Mouse (Mus musculus) ES-E14 (cell line): ENCODE results near the gene Notch2. TPM values are rescaled to one million over a fixed set of nuclear protein-coding genes. Genes with fewer than 3 reads are reported as not detected.

ENCODE experiments used
- DNase-seq: peaks from one replicate; pipeline ENCODE4 v3.0.0-alpha.2; 2013; ENCODE audit warnings: low read depth, low spot score
- H3K27ac ChIP-seq: 2 replicates; pipeline ENCODE4 v1.5.1; 2012; ENCODE audit warnings: low read depth, mild to moderate bottlenecking, low read length, moderate library complexity, mixed read lengths; ENCODE audit not compliant: poor library complexity, insufficient read depth, severe bottlenecking
- H3K36me3 ChIP-seq: 2 replicates; pipeline ENCODE4 v1.6.1; 2012; ENCODE audit warnings: mild to moderate bottlenecking, low read length, moderate library complexity, mixed read lengths; ENCODE audit not compliant: control insufficient read depth, poor library complexity, insufficient read depth, severe bottlenecking
- H3K4me1 ChIP-seq, 2 experiments: fragments of 150-350 bp in 1 of 2; sonication (generic) in 1 of 2; 2 replicates each; pipeline ENCODE4 v1.6.1; 2012; ENCODE audit warnings: low read length in 2 of 2, mild to moderate bottlenecking in 1 of 2, mixed read lengths in 1 of 2; ENCODE audit not compliant: control insufficient read depth in 2 of 2, insufficient read depth in 2 of 2, poor library complexity in 1 of 2
- H3K4me3 ChIP-seq, 2 experiments: fragments of 150-350 bp in 1 of 2; sonication (generic) in 1 of 2; 2 replicates each; pipeline ENCODE4 v1.5.1; 2012; ENCODE audit warnings: low read length in 2 of 2, low read depth in 1 of 2, mild to moderate bottlenecking in 1 of 2, mixed read lengths in 1 of 2; ENCODE audit not compliant: insufficient read depth in 1 of 2, poor library complexity in 1 of 2, severe bottlenecking in 1 of 2
- H3K9ac ChIP-seq: 2 replicates; pipeline ENCODE4 v1.6.1; 2012; ENCODE audit warnings: low read depth, mild to moderate bottlenecking, low read length, mixed read lengths; ENCODE audit not compliant: poor library complexity, insufficient read depth, severe bottlenecking
- H3K9me3 ChIP-seq: fragments of 150-350 bp; sonication (generic); 2 replicates; pipeline ENCODE4 v1.6.1; 2012; ENCODE audit warnings: low read depth, mild to moderate bottlenecking, low read length; ENCODE audit not compliant: control insufficient read depth, insufficient read depth
- CHD2 ChIP-seq: IDR thresholded peaks from 2 replicates; pipeline ENCODE4 v1.6.1; 2014; ENCODE audit warnings: mild to moderate bottlenecking, low read depth, low read length, inconsistent platforms
- HCFC1 ChIP-seq: IDR thresholded peaks from 2 replicates; pipeline ENCODE4 v1.6.1; 2012; ENCODE audit warnings: low read length, inconsistent platforms, borderline replicate concordance; ENCODE audit not compliant: insufficient read depth
- MAFK ChIP-seq: IDR thresholded peaks from 2 replicates; pipeline ENCODE4 v1.6.1; 2014; ENCODE audit warnings: mild to moderate bottlenecking, low read depth, low read length, inconsistent platforms; ENCODE audit not compliant: insufficient read depth
- ZC3H11A ChIP-seq: IDR thresholded peaks from 2 replicates; pipeline ENCODE4 v1.6.1; 2012; ENCODE audit warnings: low read depth, mild to moderate bottlenecking, inconsistent platforms, low read length, borderline replicate concordance
- ZNF384 ChIP-seq: IDR thresholded peaks from 2 replicates; pipeline ENCODE4 v1.6.1; 2012; ENCODE audit warnings: low read depth, low read length, inconsistent platforms
- in situ Hi-C, 2 experiments: fragments of 600-800 bp; cut with MboI; formaldehyde crosslinking; loops; one replicate each; pipeline ENCODE4 v1.15.1; 2025; ENCODE audit warnings: low sequenced_read_pairs in 2 of 2, inconsistent platforms in 1 of 2; ENCODE audit not compliant: unreplicated experiment in 2 of 2
- total RNA-seq: library from RNA; depleted of rRNA; stranded (reverse); fragments of 300-350 nt; gene quantifications from 2 replicates; pipeline ENCODE4 v1.2.3, GENCODE M21; 2012

Notch2 gene
- total RNA-seq, 1 experiment: 41.5 TPM

- TF ChIP-seq CHD2 (no peak), ZC3H11A (no peak), MAFK (no peak), ZNF384 (no peak), HCFC1 (no peak)
- Histone ChIP-seq H3K27ac (no peak overlapping the region), H3K4me3 (no peak overlapping the region), H3K9me3 (no peaks in the 10 kb centered on the region), H3K4me1 (no peaks in the 10 kb centered on the region), H3K36me3 (no peaks in the 10 kb centered on the region), H3K9ac (no peak overlapping the region)
- DNase-seq: no peak
- in situ Hi-C loops: no loop called here
These were observed 28.3 kb upstream of the Notch2 start for GRCm38 (mm10) chr3:97984870-97985506.

- no peak overlapping the region for H3K9ac ChIP-seq
- TF ChIP-seq HCFC1 (no peak), ZNF384 (no peak), CHD2 (no peak), ZC3H11A (no peak), MAFK (no peak)
- no peak overlapping the region for H3K27ac ChIP-seq
- in situ Hi-C loops: no loop called here
- H3K36me3 ChIP-seq: no peaks in the 10 kb centered on the region
- DNase-seq: no peak
- H3K4me1 ChIP-seq: no peaks in the 10 kb centered on the region
- no peaks in the 10 kb centered on the region for H3K9me3 ChIP-seq
- H3K4me3 ChIP-seq: no peak overlapping the region
These were observed 27.6 kb upstream of the Notch2 start for GRCm38 (mm10) chr3:97985691-97986090.

- no peak overlapping the region for H3K9ac ChIP-seq
- in situ Hi-C loops: no loop called here
- TF ChIP-seq ZNF384 (no peak), CHD2 (no peak), HCFC1 (no peak), MAFK (no peak), ZC3H11A (no peak)
- no peaks in the 10 kb centered on the region for H3K36me3 ChIP-seq
- no peak overlapping the region for H3K27ac ChIP-seq
- no peaks in the 10 kb centered on the region for H3K9me3 ChIP-seq
- H3K4me3 ChIP-seq: no peak overlapping the region
- no peaks in the 10 kb centered on the region for H3K4me1 ChIP-seq
- no peak for DNase-seq
These were observed 26.2 kb upstream of the Notch2 start for GRCm38 (mm10) chr3:97987153-97987552.

DNA sequence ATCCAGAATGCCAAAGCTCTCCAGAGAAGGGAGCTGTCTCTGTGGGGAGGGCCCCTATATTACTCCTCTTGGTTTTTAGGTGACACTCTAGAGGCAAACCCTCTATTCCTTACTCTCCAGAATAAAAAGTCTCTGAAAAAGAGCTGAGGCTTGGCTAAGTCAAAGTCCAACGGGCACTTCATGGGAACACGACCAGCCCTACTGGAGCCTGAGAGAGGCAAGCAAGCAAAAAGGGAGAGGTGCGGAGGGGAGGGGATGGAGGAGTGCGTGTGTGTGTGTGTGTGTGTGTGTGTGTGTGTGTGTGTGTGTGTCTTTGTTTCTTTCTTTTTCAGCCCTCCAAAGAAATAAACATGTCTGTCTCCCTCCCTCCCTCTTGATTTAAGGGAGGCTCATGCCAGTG lies 24.6 kb upstream of the Notch2 start:
- TF ChIP-seq ZC3H11A: no peak
- no peak for TF ChIP-seq MAFK
- no peak for TF ChIP-seq ZNF384
- TF ChIP-seq CHD2: no peak
- TF ChIP-seq HCFC1: no peak
- Histone ChIP-seq H3K9me3 (no peaks in the 10 kb centered on the region), H3K9ac (no peak overlapping the region), H3K27ac (no peak overlapping the region), H3K36me3 (no peaks in the 10 kb centered on the region), H3K4me1 (no peaks in the 10 kb centered on the region), H3K4me3 (no peak overlapping the region)
- DNase-seq: no peak
- in situ Hi-C loops: no loop called here

GRCm38 (mm10) chr3:97990576-97990975 lies 22.8 kb upstream of the Notch2 start:
- no peak for DNase-seq
- in situ Hi-C loops: no loop called here

More at GRCm38 (mm10) chr3:97990576-97990975, 22.8 kb upstream of the Notch2 start:
- Histone ChIP-seq H3K4me3 (no peak overlapping the region), H3K9ac (no peak overlapping the region), H3K9me3 (no peaks in the 10 kb centered on the region), H3K36me3 (no peaks in the 10 kb centered on the region), H3K4me1 (0 out of 4 replicates have a peak, but pooled peaks cover 0 to under 1% of the 10 kb centered on the region in 2 experiments), H3K27ac (no peak overlapping the region)
- no peak for TF ChIP-seq HCFC1
